Mouse (Mus musculus) thymus, adult 2 months (tissue): ENCODE data around the gene Phgdh. TPM values are rescaled to one million over a fixed set of nuclear protein-coding genes. Genes with fewer than 3 reads are reported as not detected.
A peak's percentile ranks its signal among the peaks of the same experiment; 100 is the strongest.
"Not testable (repeated sequence)": the region's sequence is repeated elsewhere in the genome, so short reads cannot be mapped to it uniquely, and the experiment has no call there.

Source experiments
- DNase-seq: peaks from one replicate; pipeline ENCODE4 v3.0.0; 2021
- H3K27ac ChIP-seq: fragments of 200-500 bp; 2 replicates; pipeline ENCODE4 v1.5.1; 2012; ENCODE audit warnings: low read length, control low read depth; ENCODE audit not compliant: control insufficient read depth, insufficient read depth
- H3K27me3 ChIP-seq: fragments of 200-500 bp; 2 replicates; pipeline ENCODE4 v1.6.1; 2012; ENCODE audit warnings: mild to moderate bottlenecking, low read length, moderate library complexity, mixed read lengths; ENCODE audit not compliant: control insufficient read depth, insufficient read depth
- H3K36me3 ChIP-seq: fragments of 200-500 bp; 2 replicates; pipeline ENCODE4 v1.6.1; 2012; ENCODE audit warnings: mild to moderate bottlenecking, low read length, moderate library complexity; ENCODE audit not compliant: control insufficient read depth, insufficient read depth
- H3K4me1 ChIP-seq: fragments of 200-500 bp; replicated peaks from 2 replicates; pipeline ENCODE4 v1.6.1; 2012; ENCODE audit warnings: low read length; ENCODE audit not compliant: control insufficient read depth, insufficient read depth
- H3K4me3 ChIP-seq: fragments of 200-500 bp; 2 replicates; pipeline ENCODE4 v1.5.1; 2012; ENCODE audit warnings: mild to moderate bottlenecking, low read length, control low read depth, moderate library complexity; ENCODE audit not compliant: control insufficient read depth, insufficient read depth
- CTCF ChIP-seq: fragments of 200-500 bp; IDR thresholded peaks from 2 replicates; pipeline ENCODE4 v1.5.1; 2012; ENCODE audit warnings: mild to moderate bottlenecking, control low read depth, low read length, moderate library complexity, borderline replicate concordance; ENCODE audit not compliant: control insufficient read depth, poor library complexity, insufficient read depth; ENCODE audit errors: extremely low read depth
- POLR2A ChIP-seq: fragments of 200-500 bp; IDR thresholded peaks from 2 replicates; pipeline ENCODE4 v1.6.1; 2012; ENCODE audit warnings: mild to moderate bottlenecking, low read length, control low read depth, moderate library complexity; ENCODE audit not compliant: control insufficient read depth, poor library complexity, insufficient read depth; ENCODE audit errors: extremely low read depth
- WGBS: fragments of 180-500 bp; shearing (Covaris S2); methylation state at CpG from one replicate; pipeline ENCODE4 v1.1.7; 2018; 5-methylcytosine and 5-hydroxymethylcytosine counted together
- polyA plus RNA-seq: library from polyadenylated mRNA; depleted of rRNA; stranded (reverse); fragments of >200 nt; gene quantifications from 2 replicates; pipeline ENCODE4 v1.2.3, GENCODE M21; 2012; rRNA removed

The Phgdh gene
- polyA plus RNA-seq: 213 and 232 TPM in 2 replicates

GRCm38 (mm10) chr3:98339706-98340109 lies at the start of gene Phgdh:
TSS of gene Phgdh (minus strand) at chr3:98339990.
- H3K36me3 ChIP-seq, H3K27me3 ChIP-seq: not testable (repeated sequence)
- WGBS: 1% methylated on average over 10 of the region's 10 CpGs
- DNase-seq: peak; percentile 85
- Histone ChIP-seq H3K4me1 (peaks cover 42% of the 10 kb centered on the region), H3K27ac (peak within 1 kb of the TSS; percentile 28; the same call in 1 of the 2 replicates), H3K4me3 (peak within 1 kb of the TSS; percentile 65)

DNA sequence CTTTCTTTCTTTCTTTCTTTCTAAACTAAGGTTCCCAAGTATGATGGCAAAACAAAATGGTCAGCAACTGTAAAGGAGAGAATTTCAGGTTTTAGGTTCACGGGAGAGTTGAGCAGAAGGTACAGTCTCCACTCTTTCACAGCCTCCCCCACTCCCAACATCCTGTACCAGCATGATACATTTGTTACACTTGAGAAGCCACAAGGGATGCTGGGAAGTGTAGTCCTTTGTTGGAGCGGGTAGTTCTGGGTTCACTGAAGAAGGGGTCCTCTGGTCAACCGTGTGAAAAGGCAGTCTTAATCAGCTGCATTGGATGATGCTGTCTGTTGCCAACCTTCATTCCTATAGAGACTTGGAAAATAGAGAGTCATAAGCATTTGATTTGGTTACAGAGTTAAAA lies 49.5 kb upstream of the Phgdh start:
- Histone ChIP-seq H3K27me3 (no peaks in the 10 kb centered on the region; the same call in 1 of the 2 replicates), H3K4me1 (no peaks in the 10 kb centered on the region), H3K27ac (no peak overlapping the region), H3K4me3 (no peak overlapping the region), H3K36me3 (no peaks in the 10 kb centered on the region)
- 78% methylated on average over 3 of the region's 3 CpGs for WGBS
- TF ChIP-seq CTCF (no peak), POLR2A (no peak)
- DNase-seq: no peak

- Histone ChIP-seq H3K36me3 (no peaks in the 10 kb centered on the region), H3K4me3 (no peak overlapping the region), H3K27me3 (peaks cover 5% of the 10 kb centered on the region), H3K27ac (no peak overlapping the region), H3K4me1 (no peaks in the 10 kb centered on the region)
- DNase-seq: no peak
- WGBS: 97% methylated on average over 7 of the region's 7 CpGs
- TF ChIP-seq CTCF (no peak), POLR2A (no peak)
These were observed 48.0 kb upstream of the Phgdh start for GRCm38 (mm10) chr3:98387756-98388155.

DNA sequence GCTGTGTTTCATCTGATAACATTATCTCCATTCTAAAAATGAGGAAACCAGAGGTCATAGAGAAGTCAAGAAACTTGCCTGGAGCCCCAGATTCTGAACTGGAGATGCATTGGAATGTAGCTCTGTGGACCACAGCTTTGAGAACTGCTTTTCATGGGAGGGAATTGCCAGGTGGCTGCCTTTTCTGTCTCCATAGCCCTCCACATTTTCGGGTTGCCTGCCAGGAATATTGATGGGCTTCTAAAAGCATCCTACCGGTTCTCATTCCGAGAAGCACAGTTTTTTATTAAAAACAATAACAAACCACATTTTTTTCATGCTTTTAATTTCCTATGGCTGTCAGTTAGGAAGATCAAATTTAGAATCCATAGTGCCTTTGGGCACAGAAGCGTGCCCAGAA lies 47.3 kb upstream of the Phgdh start:
- TF ChIP-seq CTCF (no peak), POLR2A (no peak)
- no peaks in the 10 kb centered on the region for H3K36me3 ChIP-seq

GRCm38 (mm10) chr3:98383024-98383790 lies 43.4 kb upstream of the Phgdh start:
- no peak overlapping the region for H3K27ac ChIP-seq
- H3K4me3 ChIP-seq: no peak overlapping the region
- H3K36me3 ChIP-seq: no peaks in the 10 kb centered on the region
- H3K4me1 ChIP-seq: 0 out of 2 replicates have a peak, but pooled peaks cover 4% of the 10 kb centered on the region
- DNase-seq: no peak
- peaks cover 12% of the 10 kb centered on the region for H3K27me3 ChIP-seq
- TF ChIP-seq CTCF (no peak), POLR2A (no peak)
- 15% methylated on average over 21 of the region's 21 CpGs for WGBS

More for the DNA sequence above, 47.3 kb upstream of the Phgdh start:
- DNase-seq: no peak
- 0 out of 2 replicates have a peak, but pooled peaks cover 4% of the 10 kb centered on the region for H3K4me1 ChIP-seq
- no peak overlapping the region for H3K27ac ChIP-seq
- whole genome bisulfite sequencing: 85% methylated on average over 4 of the region's 4 CpGs
- peaks cover 11% of the 10 kb centered on the region for H3K27me3 ChIP-seq
- H3K4me3 ChIP-seq: no peak overlapping the region

DNA sequence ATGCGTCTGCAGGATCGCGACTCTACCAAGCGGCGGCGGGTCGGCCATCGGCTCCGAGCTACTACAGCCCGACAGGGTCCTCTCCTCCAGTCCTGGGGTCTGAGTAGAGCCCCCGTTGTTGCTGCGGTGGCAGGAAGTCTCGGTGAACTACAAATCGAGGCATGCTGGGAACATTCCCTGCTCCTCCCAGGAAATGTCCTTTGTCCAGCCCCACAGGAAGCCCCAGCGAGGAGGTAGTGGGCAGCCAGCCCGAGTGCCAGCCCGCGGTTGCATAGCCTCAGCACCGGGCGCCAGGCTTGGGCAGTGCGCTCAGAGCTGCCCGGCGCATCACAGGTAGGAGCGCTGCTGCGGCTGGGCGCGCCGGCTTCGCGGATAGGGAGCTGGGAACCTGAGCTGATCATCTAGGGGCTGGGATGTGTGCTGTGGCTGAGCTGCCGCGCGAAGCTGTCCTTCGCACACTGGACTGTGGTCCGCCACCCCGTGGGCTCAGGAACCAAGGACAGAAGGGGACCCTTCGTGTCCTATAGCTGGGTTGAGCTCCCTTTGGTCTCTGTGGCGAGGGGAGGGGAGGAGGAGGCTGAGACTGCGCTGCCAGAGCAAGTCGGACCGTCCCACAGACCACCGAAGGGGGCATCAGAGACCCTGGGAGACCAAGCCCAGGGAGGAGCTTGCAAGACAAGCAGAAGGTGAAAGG lies 42.6 kb upstream of the Phgdh start, which contains the start of gene Zfp697:
Gene Zfp697 (plus strand): TSS at position 216 of the 694 bp plus-strand sequence.
- TF ChIP-seq POLR2A (no peak), CTCF (no peak)
- 2% methylated on average over 42 of the region's 42 CpGs for WGBS
- no peak for DNase-seq
- Histone ChIP-seq H3K4me3 (peak within 1 kb of the TSS; percentile 22), H3K27me3 (peaks cover 12% of the 10 kb centered on the region), H3K36me3 (no peaks in the 10 kb centered on the region), H3K4me1 (0 out of 2 replicates have a peak, but pooled peaks cover 4% of the 10 kb centered on the region), H3K27ac (no peak within 1 kb of the TSS)
